Mouse (Mus musculus) E14TG2a.4 (cell line): ENCODE measurements around the gene Cldn10.

Experiments
- H3K27me3 ChIP-seq: 2 replicates; pipeline ENCODE4 v1.6.1; 2014; ENCODE audit warnings: low read length, control low read depth; ENCODE audit not compliant: insufficient read depth
- H3K36me3 ChIP-seq: 2 replicates; pipeline ENCODE4 v1.6.1; 2014; ENCODE audit warnings: low read length, control low read depth; ENCODE audit not compliant: insufficient read depth
- H3K4me1 ChIP-seq: replicated peaks from 2 replicates; pipeline ENCODE4 v1.6.1; 2014; ENCODE audit warnings: low read depth, low read length, control low read depth
- H3K4me3 ChIP-seq: replicated peaks from 2 replicates; pipeline ENCODE4 v1.5.1; 2014; ENCODE audit warnings: mild to moderate bottlenecking, low read length
- H3K9me3 ChIP-seq: 2 replicates; pipeline ENCODE4 v1.6.1; 2014; ENCODE audit warnings: low read length, control low read depth
- CTCF ChIP-seq: conservative IDR thresholded peaks from 2 replicates; pipeline ENCODE4 v1.5.1; 2014; ENCODE audit warnings: low read length
- NANOG ChIP-seq: IDR thresholded peaks from 2 replicates; pipeline ENCODE4 v1.6.1; 2014; ENCODE audit warnings: borderline replicate concordance, low read length, mixed read lengths
- POU5F1 ChIP-seq: IDR thresholded peaks from 2 replicates; pipeline ENCODE4 v1.6.1; 2014; ENCODE audit warnings: low read length, borderline replicate concordance

The Cldn10 gene

DNA sequence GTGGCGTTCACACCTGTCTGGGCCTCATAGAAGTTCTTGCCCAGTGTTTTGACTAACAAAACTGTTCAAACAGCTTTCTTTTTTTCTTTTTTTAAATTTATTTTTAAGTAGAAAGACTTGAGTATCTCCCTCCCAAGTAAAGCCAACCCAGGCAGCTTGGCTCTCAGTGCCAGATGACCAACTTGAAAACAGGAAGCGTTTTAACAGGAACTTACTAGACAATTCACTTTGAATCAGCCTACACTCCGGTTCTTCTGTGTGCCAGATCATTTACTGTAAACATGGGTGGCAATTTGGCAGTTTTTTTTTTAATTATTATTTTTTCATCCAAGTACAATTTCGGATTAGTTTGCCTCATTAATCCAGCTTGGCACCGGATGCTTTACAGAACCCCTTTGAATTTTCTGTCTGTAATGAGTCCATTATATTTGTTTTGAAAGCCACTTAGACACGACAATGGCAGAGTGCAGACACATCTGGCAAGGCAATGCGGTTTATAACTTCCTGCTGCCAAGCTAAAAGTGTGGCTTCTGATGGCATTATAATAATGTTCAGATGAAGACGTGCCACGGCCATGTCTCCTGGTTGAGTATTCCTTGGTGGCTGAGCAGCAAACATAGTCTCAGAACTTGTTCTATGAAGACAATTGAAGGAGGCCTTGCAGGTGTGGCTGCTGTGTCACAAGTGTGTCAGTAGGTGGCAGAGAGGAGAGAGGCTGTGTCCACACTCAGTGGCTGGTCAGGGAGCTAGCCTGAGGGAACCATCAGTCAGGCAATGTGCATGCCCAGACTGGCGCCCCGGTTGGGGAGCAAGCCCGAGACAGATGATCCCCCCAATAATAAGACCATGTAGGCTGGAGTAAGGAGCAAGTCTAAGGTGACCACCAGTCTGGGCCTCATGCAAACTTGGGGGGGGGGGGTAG lies 12.9 kb upstream of the Cldn10 start:
- Histone ChIP-seq H3K36me3 (no peaks in the 10 kb centered on the region), H3K27me3 (0 out of 2 replicates have a peak, but pooled peaks cover 3% of the 10 kb centered on the region), H3K4me3 (no peak overlapping the region), H3K4me1 (peaks cover 16% of the 10 kb centered on the region), H3K9me3 (no peaks in the 10 kb centered on the region)
- TF ChIP-seq POU5F1 (no peak), CTCF (no peak), NANOG (no peak)

DNA sequence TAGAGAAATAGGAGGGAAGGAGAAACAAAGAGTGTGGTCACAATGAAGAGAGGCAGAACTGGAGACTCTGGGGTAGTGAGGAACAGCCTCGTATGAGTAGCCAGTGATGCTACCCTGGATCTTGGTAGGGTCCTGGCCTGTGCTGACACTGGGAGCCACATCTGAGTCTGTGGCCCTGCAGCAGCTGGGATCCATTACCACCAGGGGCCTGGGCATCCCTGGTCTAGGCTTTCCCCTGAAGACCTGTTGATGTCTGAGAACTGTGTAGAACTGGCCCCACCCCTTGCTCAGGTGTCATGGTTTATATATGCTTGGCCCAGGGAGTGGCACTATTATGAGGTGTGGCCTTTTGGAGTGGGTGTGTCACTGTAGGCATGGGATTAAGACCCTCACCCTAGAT lies 12.2 kb upstream of the Cldn10 start:
- Histone ChIP-seq H3K27me3 (0 out of 2 replicates have a peak, but pooled peaks cover 3% of the 10 kb centered on the region), H3K4me1 (peaks cover 20% of the 10 kb centered on the region), H3K4me3 (no peak overlapping the region), H3K36me3 (no peaks in the 10 kb centered on the region), H3K9me3 (no peaks in the 10 kb centered on the region)
- TF ChIP-seq CTCF (no peak), NANOG (no peak)

DNA sequence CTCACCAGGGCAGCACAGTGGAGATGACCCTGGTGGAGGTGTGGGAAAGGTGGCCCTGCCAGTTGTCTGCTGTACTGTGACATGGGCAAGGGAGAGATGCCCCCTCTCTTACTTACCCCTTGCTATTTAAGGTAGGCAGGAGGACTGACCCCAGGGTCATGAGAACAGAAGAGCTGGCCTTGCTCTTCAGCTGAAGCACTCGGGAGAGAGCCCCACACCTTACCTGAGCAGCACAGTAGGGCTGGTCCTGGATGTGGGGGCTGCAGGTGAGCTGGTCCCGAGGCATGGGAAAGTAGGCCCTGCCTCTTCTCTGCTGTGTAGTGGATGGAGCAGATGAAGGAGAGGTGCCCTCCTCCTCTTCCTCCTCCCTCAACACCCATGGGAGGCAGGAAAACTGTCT lies 11.3 kb upstream of the Cldn10 start:
- H3K9me3 ChIP-seq = no peaks in the 10 kb centered on the region
- H3K36me3 ChIP-seq = no peaks in the 10 kb centered on the region
- no peak overlapping the region for H3K4me3 ChIP-seq
- H3K27me3 ChIP-seq = 0 out of 2 replicates have a peak, but pooled peaks cover 3% of the 10 kb centered on the region
- H3K4me1 ChIP-seq = peaks cover 20% of the 10 kb centered on the region
- no peak for TF ChIP-seq POU5F1
- no peak for TF ChIP-seq NANOG
- no peak for TF ChIP-seq CTCF

DNA sequence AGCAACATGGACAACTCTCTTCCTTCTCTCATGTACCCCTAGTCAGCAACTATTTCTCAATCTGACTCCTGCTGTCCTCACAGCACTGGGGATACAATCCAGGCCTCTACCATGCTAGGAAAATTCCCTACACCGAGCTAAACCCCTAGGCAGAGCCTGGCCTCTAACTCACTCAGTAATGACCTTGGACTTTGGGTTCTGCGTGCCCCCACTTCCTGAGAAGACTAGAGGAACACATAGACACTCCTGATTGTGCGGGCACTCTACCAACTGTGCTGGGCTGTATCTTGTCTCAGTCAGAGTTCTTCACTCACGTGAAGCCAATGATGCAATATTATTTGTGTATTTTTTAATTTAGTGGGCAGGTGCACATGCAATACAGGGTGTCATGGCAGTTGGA lies 10.2 kb upstream of the Cldn10 start:
- Histone ChIP-seq H3K36me3 (no peaks in the 10 kb centered on the region), H3K4me3 (no peak overlapping the region), H3K9me3 (no peaks in the 10 kb centered on the region), H3K4me1 (peaks cover 24% of the 10 kb centered on the region), H3K27me3 (0 out of 2 replicates have a peak, but pooled peaks cover 5% of the 10 kb centered on the region)
- TF ChIP-seq CTCF (no peak), POU5F1 (no peak), NANOG (no peak)

DNA sequence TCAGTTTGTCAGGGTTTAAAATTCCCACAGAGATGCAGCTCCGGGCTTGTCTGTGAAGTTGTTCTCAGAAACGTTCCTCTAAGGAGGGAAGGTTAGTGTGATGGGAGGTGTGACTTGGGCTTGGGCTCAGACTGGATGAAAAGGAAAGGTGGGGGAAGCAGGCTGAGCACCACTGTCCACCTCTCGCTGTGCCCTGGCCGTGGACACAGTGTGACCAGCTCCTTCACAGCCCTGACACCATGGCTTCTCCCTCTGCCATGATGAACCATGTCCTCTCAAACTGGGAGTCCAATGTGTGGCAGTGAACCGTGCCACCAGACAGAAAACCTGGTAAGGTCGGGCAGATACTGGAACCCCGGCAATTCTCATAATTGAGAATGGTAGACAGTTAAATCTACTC lies 6.1 kb upstream of the Cldn10 start:
- no peak overlapping the region for H3K4me3 ChIP-seq
- H3K36me3 ChIP-seq = no peaks in the 10 kb centered on the region
- no peaks in the 10 kb centered on the region for H3K9me3 ChIP-seq
- TF ChIP-seq NANOG = no peak
- peaks cover 35% of the 10 kb centered on the region for H3K4me1 ChIP-seq
- 0 out of 2 replicates have a peak, but pooled peaks cover 3% of the 10 kb centered on the region for H3K27me3 ChIP-seq

DNA sequence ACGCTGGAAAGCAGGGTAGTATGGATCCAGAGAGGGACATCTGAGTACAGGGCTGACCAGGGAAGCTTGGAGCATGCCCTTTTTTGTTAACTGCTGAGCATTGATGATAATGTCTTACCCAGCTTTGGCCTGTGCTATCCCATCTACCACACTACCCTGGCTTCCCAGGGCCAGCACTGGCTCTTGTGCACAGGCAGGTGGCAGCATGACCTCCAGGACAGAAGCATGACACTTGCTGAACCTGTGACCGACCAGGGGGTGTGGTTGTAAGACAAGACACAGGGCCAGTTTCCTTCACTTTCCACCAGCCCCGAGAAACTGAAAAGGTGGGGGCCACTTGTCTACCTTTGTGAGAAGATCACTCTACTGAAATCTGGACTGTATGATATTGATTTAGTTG lies 5.5 kb upstream of the Cldn10 start:
- TF ChIP-seq NANOG (no peak), POU5F1 (no peak), CTCF (no peak)
- H3K4me1 ChIP-seq = peaks cover 32% of the 10 kb centered on the region
- H3K27me3 ChIP-seq = 0 out of 2 replicates have a peak, but pooled peaks cover 3% of the 10 kb centered on the region
- H3K4me3 ChIP-seq = no peak overlapping the region
- H3K9me3 ChIP-seq = no peaks in the 10 kb centered on the region
- no peaks in the 10 kb centered on the region for H3K36me3 ChIP-seq

DNA sequence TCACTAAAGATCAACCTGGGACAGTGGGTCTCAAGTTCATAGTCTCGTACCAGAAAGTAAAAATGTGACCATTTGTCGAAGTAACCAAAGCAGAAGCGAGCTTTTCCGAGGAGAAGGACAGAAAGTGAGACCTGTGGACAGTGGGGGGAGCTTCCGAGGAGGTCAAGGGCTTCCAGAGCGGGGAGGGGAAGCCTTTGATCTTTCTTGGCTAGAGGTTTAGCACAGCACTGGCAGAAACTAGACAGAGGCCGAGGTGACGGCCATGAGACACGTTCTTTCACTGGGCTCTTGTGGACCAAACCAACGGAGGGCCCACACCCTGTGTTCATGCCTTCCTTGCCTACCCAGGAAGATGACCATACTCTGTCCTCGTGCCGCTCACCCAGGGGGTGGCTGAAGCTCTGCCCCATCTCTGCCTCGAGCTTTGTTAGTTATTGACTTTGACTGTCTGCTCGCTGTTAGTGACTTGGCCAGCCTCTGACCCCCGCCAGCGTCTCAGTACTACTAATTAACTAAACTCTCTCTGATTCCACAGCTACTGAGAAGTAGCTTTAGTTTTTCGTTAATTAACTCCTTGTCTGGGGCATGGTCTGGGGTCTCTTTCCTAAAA lies 4.3 kb upstream of the Cldn10 start:
- H3K4me3 ChIP-seq = no peak overlapping the region
- no peaks in the 10 kb centered on the region for H3K9me3 ChIP-seq
- H3K36me3 ChIP-seq = no peaks in the 10 kb centered on the region
- TF ChIP-seq NANOG = no peak
- no peak for TF ChIP-seq CTCF
- TF ChIP-seq POU5F1 = no peak
- H3K4me1 ChIP-seq = peaks cover 24% of the 10 kb centered on the region
- H3K27me3 ChIP-seq = 0 out of 2 replicates have a peak, but pooled peaks cover 3% of the 10 kb centered on the region

DNA sequence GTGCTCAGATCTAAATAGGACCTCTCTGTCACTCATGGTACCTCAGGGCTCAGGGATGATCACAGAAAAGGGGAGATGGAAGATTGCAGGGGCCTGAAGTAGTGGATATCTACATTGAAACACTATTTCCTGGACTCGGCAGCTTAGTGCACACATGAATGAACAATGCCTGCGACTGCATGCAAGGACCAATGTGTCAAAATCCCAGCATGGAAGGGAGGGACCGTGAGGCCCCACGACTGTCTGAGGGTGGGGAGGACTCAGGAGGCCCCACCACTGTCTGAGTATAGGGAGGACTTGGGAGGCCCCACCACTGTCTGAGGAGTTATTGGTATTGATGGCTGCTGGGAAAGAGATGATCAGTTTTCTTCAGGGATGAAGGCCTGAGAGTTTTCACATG lies 2.5 kb downstream of the Cldn10 start:
- Histone ChIP-seq H3K9me3 (peaks cover 12% of the 10 kb centered on the region), H3K27me3 (peaks cover 6% of the 10 kb centered on the region), H3K4me1 (peaks cover 6% of the 10 kb centered on the region), H3K36me3 (no peaks in the 10 kb centered on the region), H3K4me3 (no peak overlapping the region)
- TF ChIP-seq CTCF (no peak), NANOG (no peak), POU5F1 (no peak)

DNA sequence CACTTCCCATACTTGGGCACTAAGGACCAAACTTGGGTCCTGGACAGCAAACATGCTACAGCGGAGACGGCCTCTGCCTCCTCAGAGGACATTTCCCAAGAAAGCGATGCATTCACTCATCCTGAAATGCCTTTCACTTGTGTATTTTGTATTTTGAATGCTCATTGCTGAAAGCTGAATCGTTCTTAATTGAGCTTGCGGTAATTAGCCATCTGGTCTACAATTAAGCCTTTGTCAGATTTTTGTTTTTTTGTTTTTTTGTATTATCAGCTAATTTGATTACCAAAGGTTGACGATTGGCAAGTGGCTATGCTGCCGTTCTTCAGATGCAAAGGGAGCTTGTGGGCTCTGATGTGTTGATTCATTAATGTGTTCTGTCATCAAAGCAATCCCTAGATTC lies 5.2 kb downstream of the Cldn10 start:
- Histone ChIP-seq H3K36me3 (no peaks in the 10 kb centered on the region), H3K4me3 (no peak overlapping the region), H3K27me3 (peaks cover 9% of the 10 kb centered on the region), H3K9me3 (peaks cover 12% of the 10 kb centered on the region), H3K4me1 (peaks cover 21% of the 10 kb centered on the region)
- no peak for TF ChIP-seq NANOG
- TF ChIP-seq CTCF = no peak
- TF ChIP-seq POU5F1 = no peak
